Mouse (Mus musculus): ENCODE data around the gene Cox17.

Gene Cox17

DNA sequence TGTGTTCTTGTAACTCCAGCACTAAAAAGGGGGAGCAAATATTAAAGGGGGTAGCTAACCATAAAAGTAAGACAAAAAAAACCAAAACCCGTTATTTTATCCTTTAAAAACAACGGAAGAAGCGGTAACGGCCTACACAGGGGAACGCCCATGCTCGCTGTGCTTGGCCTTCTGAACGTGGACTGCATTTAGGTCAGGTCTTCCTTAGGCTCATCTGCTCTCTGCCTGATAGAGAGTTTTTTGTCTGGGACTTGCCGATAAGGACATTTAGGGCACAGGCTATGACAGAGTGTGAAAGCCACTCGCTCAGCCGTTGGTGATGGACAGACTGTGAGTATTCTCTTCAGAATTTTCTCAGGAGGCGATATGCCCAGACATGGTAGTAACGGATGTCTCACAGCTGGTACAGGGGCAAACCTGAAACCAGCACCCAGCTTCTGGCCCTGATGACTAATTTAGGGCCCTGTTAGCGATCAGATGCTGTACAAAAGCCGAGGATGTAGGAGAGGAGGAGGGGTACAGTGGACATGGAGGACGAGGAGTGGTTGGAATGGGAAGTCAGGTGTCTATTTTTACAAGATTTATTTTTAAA lies 25.0 kb downstream of the Cox17 start:
- no peak for DNase-seq (ENCODE audit: low spot score)

- no peak for DNase-seq (ENCODE audit: low spot score)
These were observed 26.1 kb downstream of the Cox17 start for GRCm38 (mm10) chr16:38372876-38373275.

- no peak for DNase-seq (ENCODE audit: low spot score)
These were observed 26.6 kb downstream of the Cox17 start for GRCm38 (mm10) chr16:38373439-38373838.

- DNase-seq (ENCODE audit: low spot score): no peak
These were observed 27.1 kb downstream of the Cox17 start for GRCm38 (mm10) chr16:38373941-38374340.

DNA sequence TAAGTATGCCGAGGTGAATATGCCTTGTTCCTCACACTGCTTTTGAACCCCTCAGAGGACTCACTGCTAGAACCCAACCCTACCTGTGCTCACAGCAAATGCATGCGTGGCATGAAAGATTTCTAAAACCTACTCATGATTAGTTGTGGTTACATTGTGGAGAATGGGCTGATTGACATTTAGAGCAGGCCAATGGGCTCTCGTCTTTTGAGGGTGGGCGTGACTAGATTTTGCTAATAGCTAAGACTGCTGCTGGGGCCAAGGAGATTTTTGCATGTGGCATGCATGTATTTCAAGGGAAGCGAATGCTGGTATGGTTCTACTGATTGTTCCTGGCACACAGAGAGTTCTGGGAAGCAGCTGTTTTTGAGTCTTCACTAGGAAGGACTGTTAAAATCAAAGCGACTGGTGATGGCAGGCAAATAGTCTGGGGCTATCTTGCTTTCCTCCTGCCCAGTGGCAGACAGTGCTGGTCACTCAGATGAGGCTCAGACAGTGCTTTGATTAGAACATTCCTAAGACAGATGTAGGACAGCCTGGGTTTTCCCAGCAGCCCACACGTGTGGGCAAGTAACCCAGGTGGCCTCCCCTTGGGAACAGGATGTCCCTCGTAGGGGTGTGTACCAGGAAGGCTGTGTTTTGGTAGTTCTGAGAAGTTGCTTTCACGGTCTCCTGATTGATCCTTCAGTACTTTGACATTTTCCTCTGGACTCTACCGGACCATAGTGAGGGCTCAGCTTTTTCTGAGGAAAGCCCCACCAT lies 27.8 kb downstream of the Cox17 start:
- DNase-seq (ENCODE audit: low spot score): no peak

- DNase-seq (ENCODE audit: low spot score): no peak
These were observed 28.4 kb downstream of the Cox17 start for GRCm38 (mm10) chr16:38375182-38375581.

- peak; percentile 61 for DNase-seq (ENCODE audit: low spot score)
These were observed 29.5 kb downstream of the Cox17 start for GRCm38 (mm10) chr16:38376163-38376840.

- DNase-seq (ENCODE audit: low spot score): no peak
These were observed 30.1 kb downstream of the Cox17 start for GRCm38 (mm10) chr16:38376841-38377249.

DNA sequence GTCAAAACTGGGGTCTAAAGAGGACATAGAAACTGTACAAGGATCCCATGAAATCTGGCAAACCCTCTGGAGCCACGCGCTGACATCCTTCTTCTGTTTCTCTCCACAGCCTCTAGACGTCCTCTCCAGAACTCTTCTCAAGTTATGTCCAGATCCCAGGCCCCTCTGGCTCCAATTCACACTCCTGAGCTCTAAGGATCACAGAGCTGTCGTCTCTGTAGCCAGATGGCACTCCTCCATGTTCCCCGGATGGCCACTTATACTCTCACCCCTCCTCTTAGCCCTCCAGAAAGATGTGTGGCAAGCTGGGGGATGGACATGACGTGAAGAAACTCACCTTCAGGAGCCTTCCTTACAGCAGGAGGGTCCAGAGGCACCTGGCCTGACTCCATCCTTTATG lies 30.8 kb downstream of the Cox17 start:
- DNase-seq (ENCODE audit: low spot score): no peak

- DNase-seq (ENCODE audit: low spot score): no peak
These were observed 31.8 kb downstream of the Cox17 start for GRCm38 (mm10) chr16:38378591-38378990.

DNA sequence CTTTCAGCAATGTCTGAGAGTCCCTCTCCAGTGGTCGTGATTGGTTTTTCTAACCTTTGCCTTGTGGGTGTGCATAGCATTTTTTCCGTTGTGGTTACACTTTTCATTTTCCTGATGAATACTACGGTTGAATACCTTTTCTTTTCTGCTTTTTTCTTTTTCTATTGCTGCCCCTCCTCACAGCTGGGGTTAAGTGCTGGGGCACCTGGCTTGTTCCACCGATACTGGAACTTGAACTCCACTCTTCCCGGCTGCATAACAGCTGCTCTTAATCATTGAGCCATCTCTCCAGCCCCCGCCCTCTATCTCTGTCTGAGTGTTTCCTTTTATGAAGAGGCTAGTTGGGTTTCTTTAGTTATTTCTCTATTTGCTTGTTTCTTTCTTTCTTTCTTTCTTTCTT lies 32.3 kb downstream of the Cox17 start:
- DNase-seq (ENCODE audit: low spot score): no peak

DNA sequence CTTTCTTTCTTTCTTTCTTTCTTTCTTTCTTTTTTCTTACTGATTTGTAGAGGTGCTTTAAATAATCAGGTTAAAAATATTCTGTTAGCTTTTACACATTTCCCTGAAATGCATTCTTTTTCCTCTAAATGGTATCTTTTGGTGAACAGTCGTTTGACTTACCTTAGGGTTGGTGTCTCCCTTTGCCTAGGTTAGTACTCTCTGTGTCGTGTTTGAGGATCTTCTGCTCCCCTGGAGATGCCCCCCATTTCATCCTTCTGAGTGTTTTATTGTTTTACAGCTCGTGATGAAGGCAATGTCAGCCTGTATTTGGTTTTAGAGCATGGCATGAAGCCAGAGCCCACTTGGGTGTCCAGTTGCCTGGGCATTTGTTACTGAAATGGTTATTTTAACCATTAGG lies 32.7 kb downstream of the Cox17 start:
- no peak for DNase-seq (ENCODE audit: low spot score)

- no peak for DNase-seq (ENCODE audit: low spot score)
These were observed 33.1 kb downstream of the Cox17 start for GRCm38 (mm10) chr16:38379926-38380325.

DNA sequence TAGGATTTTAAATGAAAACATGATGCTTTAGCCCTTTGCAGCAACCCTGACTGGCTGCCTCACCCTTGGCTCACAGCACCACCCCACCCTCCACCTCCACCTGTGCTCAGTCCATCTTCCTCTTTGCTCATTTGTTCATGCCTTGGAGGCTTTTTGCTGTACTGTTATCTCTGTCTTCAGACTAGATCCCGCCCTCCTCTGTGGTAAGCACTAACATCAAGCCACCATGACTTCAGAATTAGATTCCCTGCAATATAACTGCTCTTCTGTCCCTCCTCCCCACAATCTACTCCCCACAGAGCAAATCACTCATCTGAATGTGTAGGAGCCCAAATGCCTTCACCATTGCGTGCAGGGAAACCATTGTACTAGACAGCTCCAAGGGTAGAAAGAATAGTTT lies 36.9 kb downstream of the Cox17 start:
- DNase-seq (ENCODE audit: low spot score): no peak

DNA sequence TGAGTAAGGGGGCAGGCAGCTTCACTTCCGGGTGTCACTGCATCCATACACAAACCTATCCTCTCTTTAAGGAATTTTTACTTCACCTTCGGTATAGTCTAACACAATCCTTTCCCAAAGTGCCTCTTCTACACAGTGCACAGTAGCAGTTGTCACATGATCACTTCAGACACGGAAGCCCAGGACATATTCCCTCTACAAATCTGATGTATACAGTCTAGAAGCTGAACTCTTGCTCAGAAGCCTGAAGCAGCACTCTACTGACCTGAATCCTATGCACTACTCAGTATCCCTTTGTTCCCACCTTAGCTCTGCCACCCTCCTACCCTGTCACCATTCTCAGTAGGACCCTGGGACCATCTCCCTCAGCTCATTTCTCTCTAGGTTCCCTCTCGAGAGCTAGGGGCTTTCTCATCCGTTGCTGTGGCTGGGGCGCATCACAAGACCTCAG lies 38.4 kb downstream of the Cox17 start:
- DNase-seq (ENCODE audit: low spot score): no peak

- no peak for DNase-seq (ENCODE audit: low spot score)
These were observed 38.9 kb downstream of the Cox17 start for GRCm38 (mm10) chr16:38385700-38386099.

DNA sequence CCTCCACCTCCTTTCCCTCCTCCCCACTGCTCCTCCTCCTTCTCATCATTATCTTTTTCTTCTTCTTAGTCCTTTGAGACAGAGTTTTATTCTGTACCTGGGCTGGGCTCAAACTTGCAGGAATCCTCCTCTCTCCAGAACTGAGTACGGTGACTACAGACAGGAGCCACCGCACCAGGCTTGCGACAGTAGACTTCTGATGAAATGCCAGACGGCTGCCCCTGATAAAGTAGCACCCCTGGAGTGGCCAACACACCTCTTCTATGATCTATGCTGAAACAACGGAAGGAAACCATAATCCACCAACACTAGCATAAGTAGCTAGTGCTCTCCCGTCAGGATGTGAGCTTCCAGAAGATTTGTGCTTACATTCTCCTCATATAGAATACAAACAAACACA lies 40.6 kb downstream of the Cox17 start:
- no peak for DNase-seq (ENCODE audit: low spot score)

- no peak for DNase-seq (ENCODE audit: low spot score)
These were observed 42.0 kb downstream of the Cox17 start for GRCm38 (mm10) chr16:38388757-38389156.

DNA sequence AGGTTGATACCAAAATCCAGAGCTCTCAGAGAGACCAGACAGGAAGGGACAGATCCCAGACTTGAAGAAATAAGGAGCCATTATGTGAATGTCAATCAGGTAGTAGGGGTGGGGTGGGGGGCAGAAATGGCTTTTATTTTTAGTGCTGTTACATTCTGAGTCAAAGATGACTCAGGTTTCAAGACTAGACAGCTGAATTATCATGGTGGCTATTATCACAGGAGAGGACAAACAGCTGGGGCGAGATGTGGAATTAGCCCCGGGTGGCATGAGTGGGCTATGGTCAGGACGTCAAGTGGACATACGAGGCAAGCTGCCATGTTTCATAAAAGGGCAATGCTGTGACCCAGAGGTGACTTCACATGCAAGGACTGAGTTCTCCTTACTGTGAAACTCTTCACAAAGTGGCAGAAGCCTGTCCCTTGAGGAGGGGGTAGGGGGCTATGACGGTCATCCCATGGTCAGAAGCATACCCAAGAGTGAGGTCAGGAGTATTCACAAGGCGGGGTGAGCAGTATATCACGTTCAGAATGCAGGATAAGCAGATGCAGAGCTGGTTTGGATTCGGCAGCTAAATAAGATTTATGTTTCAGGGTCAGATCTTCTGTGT lies 42.6 kb downstream of the Cox17 start:
- no peak for DNase-seq (ENCODE audit: low spot score)

DNA sequence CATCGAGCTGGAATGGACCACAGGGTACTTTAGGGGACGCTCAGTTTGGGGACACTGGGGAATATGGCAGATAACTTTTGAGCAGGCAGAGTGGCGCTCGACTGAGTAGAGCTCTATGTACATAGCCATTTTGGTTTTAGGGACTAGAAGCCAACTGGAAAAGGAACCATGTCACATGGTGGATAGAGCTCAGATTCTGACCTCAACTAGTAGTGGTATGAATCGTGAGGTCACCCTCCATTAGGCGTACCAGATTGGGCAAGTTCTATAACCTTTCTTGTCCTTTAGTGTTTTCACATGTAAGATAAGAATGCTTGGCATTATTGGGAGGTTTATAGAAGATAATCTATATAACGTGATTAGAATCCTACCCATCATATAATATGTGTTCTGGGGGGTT lies 43.5 kb downstream of the Cox17 start:
- DNase-seq (ENCODE audit: low spot score): no peak

DNA sequence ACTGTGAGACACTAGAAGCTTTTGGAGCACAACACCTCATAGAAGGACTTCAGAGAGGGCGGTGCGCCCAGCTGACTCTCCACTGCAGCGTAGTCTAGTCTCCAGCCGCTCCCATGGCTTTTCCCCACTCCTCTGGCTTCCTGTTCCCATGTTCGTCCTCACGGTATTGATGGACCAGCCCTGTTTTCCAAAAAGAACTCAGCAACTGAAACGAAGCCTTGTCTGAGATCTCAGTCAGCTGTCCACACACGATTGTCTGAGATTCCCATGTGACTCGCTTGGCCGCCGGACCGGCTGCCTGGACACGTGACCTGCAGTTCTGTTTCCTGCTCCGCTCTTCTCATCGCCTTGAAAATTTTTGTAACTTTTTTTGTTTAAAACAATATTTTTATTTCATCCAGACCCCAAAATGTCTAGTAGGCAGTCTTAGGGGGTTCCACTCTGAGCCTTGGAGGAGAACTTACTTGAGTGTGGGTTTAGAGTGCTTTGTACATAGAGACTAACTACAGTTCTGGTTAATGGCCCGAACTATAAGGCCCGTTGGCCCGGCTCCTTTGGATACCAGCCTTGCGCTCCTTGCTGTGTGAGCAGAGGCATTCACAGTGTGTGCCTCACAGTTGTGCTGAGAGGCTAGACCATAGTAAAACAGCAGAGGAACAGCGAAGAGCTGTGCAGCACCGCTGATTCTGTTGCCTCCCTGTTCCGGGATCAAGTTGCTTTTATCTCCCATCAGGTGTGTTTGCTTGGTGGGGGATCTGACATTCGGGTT lies 45.5 kb downstream of the Cox17 start:
- peak; percentile 51 for DNase-seq (ENCODE audit: low spot score)

DNA sequence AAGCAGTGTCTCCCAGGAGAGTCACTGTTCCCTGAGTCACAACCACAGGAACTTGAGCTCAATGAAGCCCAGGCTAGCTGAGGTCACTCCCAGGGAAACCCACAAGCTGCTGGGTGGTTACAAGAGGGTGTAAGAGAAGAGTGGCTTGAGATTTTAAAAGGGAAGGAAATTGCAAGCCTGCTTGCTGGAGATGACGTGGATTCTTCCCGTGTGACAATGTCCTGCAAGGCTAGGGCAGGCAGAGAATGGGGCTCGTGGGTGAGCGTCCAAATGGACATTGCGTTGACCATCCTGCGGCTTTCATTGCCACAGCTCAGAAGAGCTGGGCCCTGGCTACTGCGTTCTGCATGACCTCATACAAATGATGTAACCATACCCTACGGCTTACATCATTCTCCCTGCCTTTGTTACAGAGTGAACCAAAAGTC lies 47.4 kb downstream of the Cox17 start:
- no peak for DNase-seq (ENCODE audit: low spot score)
